Mouse (Mus musculus) heart, embryonic 14.5 days (tissue): ENCODE measurements around the gene Eva1a. TPM values are rescaled to one million over a fixed set of nuclear protein-coding genes. Genes with fewer than 3 reads are reported as not detected.

ENCODE experiments used
- ATAC-seq: fragments of 200-750 bp; cut with Nextera tagmentation; 2 replicates; pipeline ENCODE4 v1.8.0; 2017; ENCODE audit warnings: low read depth, moderate TSS enrichment; ENCODE audit not compliant: insufficient number of reproducible peaks, insufficient read depth, low FRiP score
- H3K27ac ChIP-seq, 2 experiments: fragments of 200-500 bp in 1 of 2; fragments of 300-500 bp in 1 of 2; sonication (generic) in 1 of 2; replicated peaks in 1 of 2; 2 replicates each; pipeline ENCODE4 v1.5.1; 2012 to 2014; ENCODE audit warnings: low read depth in 2 of 2, low read length in 2 of 2, control low read depth in 1 of 2, mild to moderate bottlenecking in 1 of 2, mixed read lengths in 1 of 2; ENCODE audit not compliant: control insufficient read depth in 1 of 2, insufficient read depth in 1 of 2
- H3K27me3 ChIP-seq: fragments of 300-500 bp; sonication (generic); 2 replicates; pipeline ENCODE4 v1.6.1; 2014; ENCODE audit warnings: mild to moderate bottlenecking, low read length, control low read depth; ENCODE audit not compliant: control insufficient read depth, insufficient read depth
- H3K36me3 ChIP-seq: fragments of 300-500 bp; sonication (generic); 2 replicates; pipeline ENCODE4 v1.6.1; 2014; ENCODE audit warnings: mild to moderate bottlenecking, control low read depth, low read length, mixed read lengths; ENCODE audit not compliant: control insufficient read depth, insufficient read depth
- H3K4me1 ChIP-seq, 2 experiments: fragments of 200-500 bp in 1 of 2; fragments of 300-500 bp in 1 of 2; sonication (generic) in 1 of 2; 2 replicates each; pipeline ENCODE4 v1.6.1; 2012 to 2014; ENCODE audit warnings: low read length in 2 of 2, control low read depth in 1 of 2, mixed read lengths in 1 of 2; ENCODE audit not compliant: control insufficient read depth in 2 of 2, insufficient read depth in 2 of 2
- H3K4me2 ChIP-seq: fragments of 300-500 bp; sonication (generic); 2 replicates; pipeline ENCODE4 v1.6.1; 2014; ENCODE audit warnings: mild to moderate bottlenecking, low read length
- H3K4me3 ChIP-seq, 2 experiments: fragments of 200-500 bp in 1 of 2; fragments of 300-500 bp in 1 of 2; sonication (generic) in 1 of 2; 2 replicates each; pipeline ENCODE4 v1.5.1; 2012 to 2014; ENCODE audit warnings: low read length in 2 of 2, mild to moderate bottlenecking in 2 of 2, control low read depth in 1 of 2, low read depth in 1 of 2, moderate library complexity in 1 of 2; ENCODE audit not compliant: control insufficient read depth in 1 of 2, insufficient read depth in 1 of 2
- H3K9ac ChIP-seq: fragments of 300-500 bp; sonication (generic); 2 replicates; pipeline ENCODE4 v1.6.1; 2014; ENCODE audit warnings: mild to moderate bottlenecking, low read length
- H3K9me3 ChIP-seq: fragments of 300-500 bp; sonication (generic); 2 replicates; pipeline ENCODE4 v1.6.1; 2016; ENCODE audit warnings: low read length, control low read depth; ENCODE audit not compliant: control insufficient read depth
- WGBS: fragments of 180-500 bp; shearing (Covaris S2); extraction: QIAGEN DNeasy Blood & Tissue Kit; methylation state at CpG from one replicate; pipeline ENCODE4 v1.1.7; 2014; 5-methylcytosine and 5-hydroxymethylcytosine counted together
- polyA plus RNA-seq: library from polyadenylated mRNA; unstranded; fragments of >200 nt; fragmentation: Nextera tagmentation; extraction: Ambion mirVana; gene quantifications from 2 replicates; pipeline ENCODE4 v1.2.1, GENCODE M21; 2014

The Eva1a gene
- polyA plus RNA-seq, 1 experiment from 2014 or later = 5.7 TPM

GRCm38 (mm10) chr6:82066515-82067081, 25.8 kb downstream of the Eva1a start:
- 69% methylated on average over 8 of the region's 8 CpGs for WGBS
- Histone ChIP-seq H3K36me3 (no peaks in the 10 kb centered on the region), H3K4me2 (no peak overlapping the region), H3K9ac (no peak overlapping the region), H3K4me1 (no peaks in the 10 kb centered on the region), H3K9me3 (0 out of 2 replicates have a peak, but pooled peaks cover 2% of the 10 kb centered on the region), H3K27me3 (no peaks in the 10 kb centered on the region), H3K4me3 (no peak overlapping the region), H3K27ac (peak overlapping the region; percentile 56 to 67)
- peak; percentile 74 for ATAC-seq

- ATAC-seq = no peak
- no peaks in the 10 kb centered on the region for H3K36me3 ChIP-seq
- no peak overlapping the region for H3K27ac ChIP-seq
- WGBS = 81% methylated on average over 6 of the region's 6 CpGs
- H3K27me3 ChIP-seq = no peaks in the 10 kb centered on the region
- H3K9ac ChIP-seq = no peak overlapping the region
- no peaks in the 10 kb centered on the region for H3K4me1 ChIP-seq
- no peak overlapping the region for H3K4me2 ChIP-seq
- no peaks in the 10 kb centered on the region for H3K9me3 ChIP-seq
- H3K4me3 ChIP-seq = no peak overlapping the region
Observed at GRCm38 (mm10) chr6:82070459-82070858, 29.6 kb downstream of the Eva1a start.

DNA sequence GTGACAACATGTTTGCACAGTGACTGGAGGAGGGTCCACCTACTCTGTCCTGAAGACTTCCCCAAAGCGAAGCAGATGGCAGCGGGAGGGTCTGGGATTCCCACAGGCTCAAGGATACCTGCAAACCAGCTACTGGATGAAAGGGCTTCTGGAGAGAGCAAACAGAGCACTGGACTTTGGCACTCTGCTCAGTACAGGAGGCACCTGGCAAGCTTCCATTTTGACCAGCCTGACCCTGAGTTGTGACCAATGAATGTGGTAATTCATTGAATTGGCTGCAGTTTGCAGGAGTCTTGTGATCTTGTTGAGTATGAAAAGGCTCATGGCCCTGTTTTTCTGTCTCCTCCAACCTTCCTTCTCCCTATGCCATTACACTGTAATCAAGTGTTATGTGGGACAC, 32.2 kb downstream of the Eva1a start:
- Histone ChIP-seq H3K36me3 (no peaks in the 10 kb centered on the region), H3K27ac (no peak overlapping the region), H3K9ac (no peak overlapping the region), H3K27me3 (no peaks in the 10 kb centered on the region), H3K4me3 (no peak overlapping the region), H3K4me1 (no peaks in the 10 kb centered on the region), H3K9me3 (no peaks in the 10 kb centered on the region), H3K4me2 (no peak overlapping the region)
- 92% methylated on average over 2 of the region's 2 CpGs for WGBS
- no peak for ATAC-seq

DNA sequence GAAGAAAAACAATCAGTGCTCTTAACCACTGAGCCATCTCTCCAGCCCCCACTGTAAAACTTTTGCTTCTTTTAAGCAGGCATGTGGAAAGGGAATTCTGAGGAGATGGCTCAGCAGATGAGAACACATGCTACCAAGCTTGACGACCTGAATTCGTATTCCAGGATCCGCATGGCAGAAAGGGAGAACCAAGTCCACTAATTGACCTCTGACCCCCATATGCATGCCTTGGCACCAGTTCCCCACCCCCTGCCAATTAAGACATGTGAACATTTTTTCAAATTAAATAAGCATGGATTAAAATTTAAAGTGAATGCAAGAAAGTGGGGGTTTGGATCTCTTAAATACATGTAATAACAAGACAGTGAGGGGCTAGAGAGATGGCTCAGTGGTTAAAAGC, 32.7 kb downstream of the Eva1a start:
- Histone ChIP-seq H3K4me2 (no peak overlapping the region), H3K4me3 (no peak overlapping the region), H3K9me3 (no peaks in the 10 kb centered on the region), H3K4me1 (no peaks in the 10 kb centered on the region), H3K9ac (no peak overlapping the region), H3K27me3 (no peaks in the 10 kb centered on the region), H3K36me3 (no peaks in the 10 kb centered on the region), H3K27ac (no peak overlapping the region)
- no peak for ATAC-seq
- WGBS = 81% methylated on average over 3 of the region's 3 CpGs

- Histone ChIP-seq H3K4me1 (no peaks in the 10 kb centered on the region), H3K4me3 (no peak overlapping the region), H3K4me2 (no peak overlapping the region), H3K9me3 (no peaks in the 10 kb centered on the region), H3K27ac (no peak overlapping the region), H3K36me3 (no peaks in the 10 kb centered on the region), H3K27me3 (no peaks in the 10 kb centered on the region), H3K9ac (no peak overlapping the region)
- no peak for ATAC-seq
- 80% methylated on average over 4 of the region's 4 CpGs for WGBS
Observed at GRCm38 (mm10) chr6:82076364-82076763, 35.5 kb downstream of the Eva1a start.

- H3K9me3 ChIP-seq = no peaks in the 10 kb centered on the region
- H3K27ac ChIP-seq = no peak overlapping the region
- H3K9ac ChIP-seq = no peak overlapping the region
- no peak overlapping the region for H3K4me3 ChIP-seq
- no peak for ATAC-seq
- no peak overlapping the region for H3K4me2 ChIP-seq
- WGBS = 92% methylated on average over 4 of the region's 4 CpGs
- H3K4me1 ChIP-seq = no peaks in the 10 kb centered on the region
- no peaks in the 10 kb centered on the region for H3K36me3 ChIP-seq
- no peaks in the 10 kb centered on the region for H3K27me3 ChIP-seq
Observed at GRCm38 (mm10) chr6:82078875-82079274, 38.0 kb downstream of the Eva1a start.

- H3K36me3 ChIP-seq = no peaks in the 10 kb centered on the region
- 59% methylated on average over 6 of the region's 6 CpGs for WGBS
- no peak overlapping the region for H3K9ac ChIP-seq
- no peak overlapping the region for H3K4me3 ChIP-seq
- no peak overlapping the region for H3K4me2 ChIP-seq
- H3K27ac ChIP-seq = peak overlapping the region; percentile 48 to 71; a peak in 3 of 4 replicates
- no peaks in the 10 kb centered on the region for H3K4me1 ChIP-seq
- no peaks in the 10 kb centered on the region for H3K27me3 ChIP-seq
- peaks cover 5% of the 10 kb centered on the region for H3K9me3 ChIP-seq
- no peak for ATAC-seq
Observed at GRCm38 (mm10) chr6:82083655-82084054, 42.8 kb downstream of the Eva1a start.

GRCm38 (mm10) chr6:82084235-82084634, 43.4 kb downstream of the Eva1a start:
- H3K4me1 ChIP-seq = no peaks in the 10 kb centered on the region

More at GRCm38 (mm10) chr6:82084235-82084634, 43.4 kb downstream of the Eva1a start:
- peak; percentile 49; the same call in 1 of the 2 replicates for ATAC-seq
- Histone ChIP-seq H3K27ac (peak overlapping the region in 1 of 2 experiments; percentile 72; a peak in 2 of 4 replicates), H3K27me3 (no peaks in the 10 kb centered on the region), H3K4me2 (no peak overlapping the region), H3K9ac (no peak overlapping the region), H3K4me3 (no peak overlapping the region), H3K36me3 (no peaks in the 10 kb centered on the region), H3K9me3 (peaks cover 5% of the 10 kb centered on the region)
- WGBS = 61% methylated on average over 3 of the region's 3 CpGs
